Mouse (Mus musculus) heart, embryonic 15.5 days (tissue): Measurements from ENCODE around the gene 4930432K21Rik. TPM values are rescaled to one million over a fixed set of nuclear protein-coding genes. Genes with fewer than 3 reads are reported as not detected.
A peak's percentile ranks its signal among the peaks of the same experiment; 100 is the strongest.

ENCODE experiments used
- ATAC-seq: fragments of 200-750 bp; cut with Nextera tagmentation; replicated peaks from 2 replicates; pipeline ENCODE4 v1.8.0; 2017; ENCODE audit warnings: low read depth, moderate TSS enrichment; ENCODE audit not compliant: insufficient number of reproducible peaks, insufficient read depth, low FRiP score
- H3K27ac ChIP-seq: fragments of 300-500 bp; sonication (generic); 2 replicates; pipeline ENCODE4 v1.5.1; 2015; ENCODE audit warnings: mild to moderate bottlenecking, inconsistent platforms
- H3K27me3 ChIP-seq: fragments of 300-500 bp; sonication (generic); 2 replicates; pipeline ENCODE4 v1.6.1; 2015; ENCODE audit warnings: inconsistent platforms
- H3K36me3 ChIP-seq: fragments of 300-500 bp; sonication (generic); 2 replicates; pipeline ENCODE4 v1.6.1; 2015; ENCODE audit warnings: mild to moderate bottlenecking, inconsistent platforms
- H3K4me1 ChIP-seq: fragments of 300-500 bp; sonication (generic); replicated peaks from 2 replicates; pipeline ENCODE4 v1.6.1; 2015; ENCODE audit warnings: inconsistent platforms
- H3K4me2 ChIP-seq: fragments of 300-500 bp; sonication (generic); 2 replicates; pipeline ENCODE4 v1.6.1; 2015; ENCODE audit warnings: inconsistent platforms, mild to moderate bottlenecking, moderate library complexity
- H3K4me3 ChIP-seq: fragments of 300-500 bp; sonication (generic); 2 replicates; pipeline ENCODE4 v1.5.1; 2015; ENCODE audit warnings: mild to moderate bottlenecking, inconsistent platforms
- H3K9ac ChIP-seq: fragments of 300-500 bp; sonication (generic); 2 replicates; pipeline ENCODE4 v1.6.1; 2015; ENCODE audit warnings: mild to moderate bottlenecking, inconsistent platforms
- H3K9me3 ChIP-seq: fragments of 300-500 bp; sonication (generic); replicated peaks from 2 replicates; pipeline ENCODE4 v1.6.1; 2016; ENCODE audit warnings: inconsistent platforms
- WGBS: fragments of 180-500 bp; shearing (Covaris S2); methylation state at CpG from one replicate; pipeline ENCODE4 v1.1.7; 2015; ENCODE audit warnings: mixed read lengths; 5-methylcytosine and 5-hydroxymethylcytosine counted together
- polyA plus RNA-seq: library from polyadenylated mRNA; unstranded; fragments of >200 nt; fragmentation: Nextera tagmentation; extraction: Ambion mirVana; gene quantifications from 2 replicates; pipeline ENCODE4 v1.2.1, GENCODE M21; 2015

4930432K21Rik gene
- polyA plus RNA-seq, 1 experiment from 2014 or later: 0.60 TPM

GRCm38 (mm10) chr8:84149181-84149580 lies 1.4 kb downstream of the 4930432K21Rik start:
- Histone ChIP-seq H3K4me3 (no peak overlapping the region), H3K27me3 (no peaks in the 10 kb centered on the region), H3K4me1 (peaks cover 22% of the 10 kb centered on the region), H3K36me3 (no peaks in the 10 kb centered on the region), H3K9me3 (no peaks in the 10 kb centered on the region), H3K27ac (no peak overlapping the region), H3K9ac (no peak overlapping the region), H3K4me2 (no peak overlapping the region)
- no peak for ATAC-seq
- WGBS: 82% methylated on average over 3 of the region's 3 CpGs

GRCm38 (mm10) chr8:84157620-84158019 lies 9.8 kb downstream of the 4930432K21Rik start:
- no peak overlapping the region for H3K27ac ChIP-seq
- H3K4me1 ChIP-seq: no peaks in the 10 kb centered on the region
- H3K9ac ChIP-seq: no peak overlapping the region
- H3K27me3 ChIP-seq: no peaks in the 10 kb centered on the region
- H3K4me3 ChIP-seq: no peak overlapping the region
- H3K36me3 ChIP-seq: no peaks in the 10 kb centered on the region
- no peak overlapping the region for H3K4me2 ChIP-seq
- ATAC-seq: no peak
- WGBS: 91% methylated on average over 4 of the region's 4 CpGs
- H3K9me3 ChIP-seq: no peaks in the 10 kb centered on the region

GRCm38 (mm10) chr8:84167696-84168095 lies 19.9 kb downstream of the 4930432K21Rik start:
- Histone ChIP-seq H3K9me3 (no peaks in the 10 kb centered on the region), H3K27me3 (no peaks in the 10 kb centered on the region), H3K36me3 (peaks cover 9% of the 10 kb centered on the region), H3K4me3 (no peak overlapping the region), H3K4me1 (peaks cover 16% of the 10 kb centered on the region), H3K9ac (no peak overlapping the region), H3K27ac (no peak overlapping the region), H3K4me2 (no peak overlapping the region)
- ATAC-seq: no peak
- 62% methylated on average over 2 of the region's 2 CpGs for WGBS

- no peak overlapping the region for H3K9ac ChIP-seq
- H3K27ac ChIP-seq: no peak overlapping the region
- ATAC-seq: no peak
- H3K4me3 ChIP-seq: no peak overlapping the region
- no peaks in the 10 kb centered on the region for H3K9me3 ChIP-seq
- H3K4me2 ChIP-seq: no peak overlapping the region
- peaks cover 23% of the 10 kb centered on the region for H3K36me3 ChIP-seq
- H3K4me1 ChIP-seq: peaks cover 16% of the 10 kb centered on the region
- WGBS: 86% methylated on average over 5 of the region's 5 CpGs
- H3K27me3 ChIP-seq: no peaks in the 10 kb centered on the region
Measured at GRCm38 (mm10) chr8:84170096-84170495, 22.3 kb downstream of the 4930432K21Rik start.

- H3K27ac ChIP-seq: no peak overlapping the region
- ATAC-seq: no peak
- H3K9me3 ChIP-seq: no peaks in the 10 kb centered on the region
- H3K4me1 ChIP-seq: peaks cover 15% of the 10 kb centered on the region
- H3K4me2 ChIP-seq: no peak overlapping the region
- H3K4me3 ChIP-seq: no peak overlapping the region
- WGBS: 84% methylated on average over 6 of the region's 6 CpGs
- H3K27me3 ChIP-seq: no peaks in the 10 kb centered on the region
- peaks cover 25% of the 10 kb centered on the region for H3K36me3 ChIP-seq
- no peak overlapping the region for H3K9ac ChIP-seq
Measured at GRCm38 (mm10) chr8:84173861-84174260, 26.0 kb downstream of the 4930432K21Rik start.

GRCm38 (mm10) chr8:84176560-84176959 lies 28.7 kb downstream of the 4930432K21Rik start:
- 19% methylated on average over 3 of the region's 3 CpGs for WGBS
- Histone ChIP-seq H3K9me3 (no peaks in the 10 kb centered on the region), H3K9ac (peak overlapping the region; percentile 33; the same call in 1 of the 2 replicates), H3K36me3 (peaks cover 25% of the 10 kb centered on the region), H3K4me1 (peaks cover 41% of the 10 kb centered on the region), H3K27ac (no peak overlapping the region), H3K27me3 (no peaks in the 10 kb centered on the region), H3K4me3 (no peak overlapping the region; the same call in 1 of the 2 replicates), H3K4me2 (no peak overlapping the region)
- ATAC-seq: no peak

GRCm38 (mm10) chr8:84177405-84177804 lies 29.6 kb downstream of the 4930432K21Rik start:
- ATAC-seq: no peak
- Histone ChIP-seq H3K4me3 (no peak overlapping the region), H3K4me1 (peaks cover 42% of the 10 kb centered on the region)

GRCm38 (mm10) chr8:84178592-84178991 lies 30.8 kb downstream of the 4930432K21Rik start:
- no peak overlapping the region for H3K27ac ChIP-seq
- H3K9ac ChIP-seq: no peak overlapping the region
- H3K4me1 ChIP-seq: peaks cover 49% of the 10 kb centered on the region
- H3K9me3 ChIP-seq: no peaks in the 10 kb centered on the region
- no peak for ATAC-seq
- no peaks in the 10 kb centered on the region for H3K27me3 ChIP-seq
- H3K4me2 ChIP-seq: no peak overlapping the region
- peaks cover 7% of the 10 kb centered on the region for H3K36me3 ChIP-seq
- no peak overlapping the region for H3K4me3 ChIP-seq
- WGBS: 85% methylated on average over 8 of the region's 8 CpGs

More at GRCm38 (mm10) chr8:84177405-84177804, 29.6 kb downstream of the 4930432K21Rik start:
- Histone ChIP-seq H3K36me3 (peaks cover 19% of the 10 kb centered on the region), H3K4me2 (no peak overlapping the region), H3K27me3 (no peaks in the 10 kb centered on the region), H3K9ac (no peak overlapping the region), H3K9me3 (no peaks in the 10 kb centered on the region), H3K27ac (no peak overlapping the region)
- WGBS: 78% methylated on average over 3 of the region's 3 CpGs

- peak overlapping the region; percentile 27 for H3K4me3 ChIP-seq
- H3K27me3 ChIP-seq: no peaks in the 10 kb centered on the region
- H3K36me3 ChIP-seq: peaks cover 3% of the 10 kb centered on the region; the same call in 1 of the 2 replicates
- H3K9ac ChIP-seq: peak overlapping the region; percentile 51
- H3K4me1 ChIP-seq: peaks cover 60% of the 10 kb centered on the region
- no peak for ATAC-seq
- H3K27ac ChIP-seq: peak overlapping the region; percentile 33
- no peaks in the 10 kb centered on the region for H3K9me3 ChIP-seq
- WGBS: 34% methylated on average over 4 of the region's 4 CpGs
- H3K4me2 ChIP-seq: peak overlapping the region; percentile 60
Measured at GRCm38 (mm10) chr8:84179946-84180345, 32.1 kb downstream of the 4930432K21Rik start.

GRCm38 (mm10) chr8:84180530-84181190 lies 32.8 kb downstream of the 4930432K21Rik start:
- 4% methylated on average over 16 of the region's 16 CpGs for WGBS
- Histone ChIP-seq H3K9ac (peak overlapping the region; percentile 51), H3K36me3 (no peaks in the 10 kb centered on the region), H3K9me3 (no peaks in the 10 kb centered on the region), H3K27ac (peak overlapping the region; percentile 67), H3K27me3 (no peaks in the 10 kb centered on the region), H3K4me3 (peak overlapping the region; percentile 27), H3K4me1 (peaks cover 60% of the 10 kb centered on the region), H3K4me2 (peak overlapping the region; percentile 60)
- peak; percentile 70 for ATAC-seq

GRCm38 (mm10) chr8:84182833-84183232 lies 35.0 kb downstream of the 4930432K21Rik start:
- 45% methylated on average over 4 of the region's 4 CpGs for WGBS
- Histone ChIP-seq H3K4me1 (peaks cover 60% of the 10 kb centered on the region), H3K27ac (peak overlapping the region; percentile 75; the same call in 1 of the 2 replicates), H3K36me3 (no peaks in the 10 kb centered on the region), H3K9me3 (no peaks in the 10 kb centered on the region), H3K9ac (peak overlapping the region; percentile 77), H3K4me3 (peak overlapping the region; percentile 63), H3K4me2 (peak overlapping the region; percentile 86), H3K27me3 (no peaks in the 10 kb centered on the region)
- ATAC-seq: no peak
